Mouse (Mus musculus): ENCODE results near the gene Ube2q2.
"Not testable (repeated sequence)": the region's sequence is repeated elsewhere in the genome, so short reads cannot be mapped to it uniquely, and the experiment has no call there.

The Ube2q2 gene

DNA sequence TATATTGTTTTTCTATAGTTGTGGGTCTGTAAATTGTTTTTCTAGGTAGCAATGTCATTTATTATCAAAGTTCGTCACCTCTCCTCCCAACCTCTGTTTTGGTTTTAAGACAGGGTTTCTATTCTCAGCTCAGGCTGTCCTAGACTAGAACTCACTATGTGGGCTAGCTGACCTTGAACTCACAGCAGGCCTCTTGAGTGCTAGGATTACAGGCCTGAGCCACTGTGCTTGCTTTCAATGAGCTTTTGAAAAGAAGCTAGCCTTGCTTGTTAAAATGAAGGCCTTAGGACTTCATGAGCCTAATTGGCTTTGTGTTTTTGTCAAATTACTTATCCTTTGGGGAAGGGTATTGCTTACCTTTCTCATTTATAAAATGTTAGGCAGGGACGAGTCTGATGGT, 25.6 kb downstream of the Ube2q2 start:
- no peak for DNase-seq

DNA sequence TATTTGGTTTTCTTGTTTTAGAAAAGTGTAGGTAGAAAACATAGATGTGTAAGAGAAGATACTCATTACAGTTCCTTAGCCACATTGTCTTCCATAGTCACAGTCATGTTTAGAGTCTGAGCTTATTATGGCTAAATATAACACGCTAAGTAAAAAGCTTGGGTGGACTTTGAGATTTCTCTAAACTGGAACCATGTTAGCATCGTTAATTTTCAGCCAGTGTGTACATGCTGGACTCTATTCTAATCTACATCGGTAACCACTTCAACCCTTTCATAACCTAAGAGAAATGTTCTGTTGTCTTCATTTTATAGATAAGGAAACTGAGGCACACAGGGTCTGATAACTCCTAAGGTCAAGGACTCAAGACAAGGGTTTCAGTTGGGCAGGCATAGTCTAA, 47.2 kb downstream of the Ube2q2 start:
- no peak for DNase-seq

DNA sequence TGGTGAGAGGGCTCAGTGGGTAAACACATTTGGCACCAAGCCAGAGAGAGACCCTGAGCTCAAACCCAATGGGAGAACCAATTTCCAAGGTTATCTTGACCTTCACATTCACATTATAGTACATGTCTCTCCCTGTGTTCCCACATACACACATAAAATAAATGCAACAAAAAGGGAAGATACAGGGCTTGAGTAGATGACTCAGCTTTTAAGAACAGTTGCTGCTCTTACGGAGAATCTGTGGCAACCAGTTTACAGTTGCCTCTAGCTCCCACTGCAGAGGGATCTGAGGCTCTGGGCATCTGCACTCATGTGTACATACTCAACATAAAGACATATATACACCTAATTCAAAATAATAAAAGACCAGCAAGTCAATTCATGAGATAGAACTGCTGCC, 49.6 kb downstream of the Ube2q2 start:
- DNase-seq = no peak

DNA sequence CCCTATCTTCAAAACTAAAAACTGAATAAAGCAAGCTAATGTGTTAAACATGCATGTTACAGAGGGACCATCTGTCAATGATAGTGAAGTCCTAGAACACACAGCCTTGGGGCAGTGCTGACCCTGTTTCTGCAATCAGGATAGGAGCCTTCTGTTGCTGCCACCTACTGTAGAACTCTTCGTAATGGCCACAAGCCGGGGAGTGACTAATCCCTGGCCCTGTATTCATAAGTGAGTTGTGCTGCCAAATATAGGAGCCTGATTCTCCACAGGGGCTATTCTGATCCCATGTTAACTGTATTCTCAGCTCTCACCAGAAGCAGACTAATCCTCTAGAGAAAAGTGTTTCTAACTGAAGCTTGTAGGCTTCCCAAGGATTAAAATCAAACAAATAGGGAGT, 50.7 kb downstream of the Ube2q2 start:
- no peak for DNase-seq

DNA sequence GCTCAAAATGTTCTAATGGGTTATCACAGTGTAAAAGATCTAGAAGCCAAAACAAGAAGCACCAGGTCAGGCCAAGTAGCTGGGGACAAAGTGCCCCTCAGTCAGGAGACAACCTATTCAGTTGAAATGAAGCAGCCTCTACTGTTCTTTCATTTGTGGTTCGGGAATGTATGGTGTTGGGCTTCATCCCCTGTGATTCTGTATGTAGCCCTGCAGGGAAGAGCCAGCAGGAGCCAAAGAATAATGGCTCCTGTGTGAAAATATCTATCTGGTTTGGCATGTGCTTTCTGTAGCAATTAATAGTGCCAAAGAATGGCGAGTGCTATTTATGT, 59.8 kb downstream of the Ube2q2 start:
- DNase-seq = no peak

DNA sequence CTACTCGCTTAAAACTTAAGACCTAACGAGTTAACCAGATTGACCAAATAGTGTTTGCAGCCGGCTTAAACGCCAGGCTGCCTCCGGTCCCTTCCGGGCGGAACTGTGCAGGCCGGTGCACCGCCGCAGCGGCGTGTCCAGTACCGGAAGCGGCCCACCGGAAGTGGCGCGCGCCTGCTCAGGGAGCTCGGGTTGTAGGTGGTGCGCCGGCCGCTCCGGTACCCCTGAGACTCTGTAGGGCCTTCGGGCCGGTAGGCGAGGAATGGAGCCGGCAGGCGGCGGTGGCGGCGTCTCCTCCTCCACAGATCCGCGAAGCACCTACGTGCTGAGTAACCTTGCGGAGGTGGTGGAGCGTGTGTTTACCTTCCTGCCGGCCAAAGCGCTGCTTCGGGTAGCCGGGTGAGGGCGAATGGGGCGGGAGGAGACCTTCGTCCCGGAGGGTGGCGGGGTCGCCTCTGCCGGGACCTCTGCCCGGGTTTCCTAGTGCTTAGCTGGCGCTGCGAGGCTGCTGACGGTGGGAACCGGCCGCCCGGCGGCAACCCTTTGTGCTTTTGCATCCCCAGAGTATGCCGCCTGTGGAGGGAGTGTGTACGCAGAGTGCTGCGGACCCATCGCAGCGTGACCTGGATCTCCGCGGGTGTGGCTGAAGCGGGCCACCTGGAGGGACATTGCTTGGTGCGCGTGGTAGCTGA, 60.3 kb downstream of the Ube2q2 start, which contains the start of gene Fbxo22:
TSS of gene Fbxo22 (plus strand) at position 136 of the 692 bp plus-strand sequence.
- peak; percentile 86 for DNase-seq

DNA sequence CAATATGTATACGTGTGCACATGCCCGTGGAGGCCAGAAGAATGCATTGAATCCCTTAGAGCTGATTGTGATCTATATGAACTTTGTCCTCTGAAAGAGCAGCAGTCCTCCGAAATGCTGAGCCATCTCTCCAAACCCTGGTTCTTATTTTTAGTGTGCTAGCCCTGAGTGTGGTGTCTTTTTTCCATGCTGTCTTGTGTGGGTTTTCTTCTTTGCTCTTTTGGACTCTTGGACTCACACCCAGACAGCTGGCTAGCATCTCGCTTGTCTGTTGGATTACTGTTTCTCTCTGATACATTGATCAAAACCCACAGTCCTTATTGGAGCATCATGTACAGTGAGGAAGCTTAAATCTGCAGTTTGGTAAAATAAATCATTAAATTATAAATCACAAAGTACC, 63.0 kb downstream of the Ube2q2 start:
- no peak for DNase-seq

DNA sequence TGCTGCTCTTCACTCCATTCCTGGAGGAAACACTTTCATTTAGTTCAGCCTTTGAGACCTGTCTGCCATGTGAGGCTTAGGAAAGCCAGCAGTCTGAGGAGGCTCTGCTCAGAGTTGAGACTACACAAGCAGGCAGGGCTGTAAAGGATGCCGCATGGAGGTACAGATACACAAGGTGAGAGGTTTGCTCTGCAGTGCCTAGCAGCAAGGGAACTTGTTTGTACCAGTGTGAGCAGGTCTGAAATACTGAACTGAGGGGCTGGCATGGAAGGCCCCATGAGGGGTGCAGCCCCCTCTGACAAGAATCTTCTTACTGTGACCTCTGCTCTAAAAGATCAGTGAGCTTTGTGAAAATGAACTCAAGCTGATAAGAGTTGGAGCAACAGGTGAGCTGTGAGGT, 64.7 kb downstream of the Ube2q2 start:
- DNase-seq = no peak

DNA sequence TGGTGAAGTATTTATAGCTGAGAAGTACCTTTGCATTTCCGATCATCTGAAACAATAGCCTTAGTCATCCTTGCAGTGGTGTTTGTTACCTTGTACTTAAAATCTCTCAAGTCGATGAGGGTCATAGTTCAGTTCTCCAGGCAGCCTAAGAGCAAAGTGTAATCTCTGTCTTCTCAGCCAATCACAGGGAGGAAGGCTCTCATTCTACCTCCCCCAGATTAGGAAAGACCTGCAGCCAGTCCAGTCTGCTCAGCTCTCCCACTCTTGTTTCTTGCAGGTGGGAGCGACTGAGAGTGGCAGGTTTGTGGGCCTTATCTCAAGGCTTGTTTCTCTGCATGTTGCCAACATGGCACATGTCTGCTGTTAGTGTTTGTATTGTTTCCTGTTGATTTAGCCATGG, 66.4 kb downstream of the Ube2q2 start:
- no peak for DNase-seq

DNA sequence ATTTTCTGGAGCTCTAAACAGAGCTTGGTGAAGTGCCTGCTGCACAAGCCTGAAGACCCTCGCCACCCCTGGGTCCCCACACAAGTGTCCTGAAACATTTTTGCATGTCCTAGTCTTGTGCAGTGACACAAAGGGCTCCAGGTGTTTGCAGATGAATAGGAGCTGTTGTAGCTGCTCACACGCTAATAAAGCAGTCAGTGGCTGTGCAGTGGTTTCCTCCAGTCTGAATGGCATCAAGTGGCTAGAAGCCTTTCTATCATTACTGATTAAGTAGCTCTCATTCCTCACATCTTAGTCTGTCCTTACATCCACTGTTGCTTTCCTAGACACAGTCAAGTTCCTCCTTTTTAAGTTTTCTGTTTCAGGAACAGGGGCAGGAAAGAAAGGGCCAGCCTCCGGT, 67.0 kb downstream of the Ube2q2 start:
- no peak for DNase-seq

DNA sequence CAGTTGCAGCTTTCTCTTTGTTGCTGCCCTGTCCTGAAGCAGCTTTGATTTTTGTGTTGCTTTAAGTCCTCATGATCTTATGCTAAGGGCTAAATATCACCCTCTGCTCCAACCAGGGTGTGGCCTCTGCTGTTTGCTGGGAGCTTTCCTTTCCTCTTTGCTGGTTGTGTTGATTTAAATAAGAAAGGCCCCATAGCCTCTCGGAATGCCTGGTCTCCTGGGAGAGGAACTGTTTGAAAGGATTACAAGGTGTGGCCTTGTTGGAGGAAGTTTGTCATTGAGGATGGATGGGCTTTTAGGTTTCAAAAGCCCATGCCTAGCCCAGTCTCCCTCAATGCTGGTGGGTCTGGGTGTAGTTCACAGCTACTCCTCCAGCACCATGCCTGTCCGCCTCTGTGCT, 67.4 kb downstream of the Ube2q2 start:
- no peak for DNase-seq

DNA sequence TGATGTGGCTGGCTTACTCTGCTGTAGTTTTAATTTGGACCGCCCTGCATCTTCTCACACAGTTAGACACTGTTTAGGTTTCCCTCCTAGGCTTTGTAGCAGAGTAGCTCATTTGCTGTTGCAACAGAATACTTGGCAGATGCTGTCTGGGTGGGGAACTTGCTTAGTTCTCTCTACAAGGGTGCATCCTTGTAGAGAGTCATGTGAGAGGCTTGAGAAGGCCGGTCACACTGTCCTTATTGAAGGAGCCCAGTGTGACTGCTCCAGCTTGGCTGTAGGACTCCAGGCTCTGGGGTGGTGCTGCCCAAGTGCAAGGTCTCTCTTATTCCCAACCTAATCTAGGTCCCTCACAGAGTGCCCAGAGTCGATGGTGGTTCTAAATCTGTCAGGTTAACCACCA, 68.7 kb downstream of the Ube2q2 start:
- DNase-seq = no peak

DNA sequence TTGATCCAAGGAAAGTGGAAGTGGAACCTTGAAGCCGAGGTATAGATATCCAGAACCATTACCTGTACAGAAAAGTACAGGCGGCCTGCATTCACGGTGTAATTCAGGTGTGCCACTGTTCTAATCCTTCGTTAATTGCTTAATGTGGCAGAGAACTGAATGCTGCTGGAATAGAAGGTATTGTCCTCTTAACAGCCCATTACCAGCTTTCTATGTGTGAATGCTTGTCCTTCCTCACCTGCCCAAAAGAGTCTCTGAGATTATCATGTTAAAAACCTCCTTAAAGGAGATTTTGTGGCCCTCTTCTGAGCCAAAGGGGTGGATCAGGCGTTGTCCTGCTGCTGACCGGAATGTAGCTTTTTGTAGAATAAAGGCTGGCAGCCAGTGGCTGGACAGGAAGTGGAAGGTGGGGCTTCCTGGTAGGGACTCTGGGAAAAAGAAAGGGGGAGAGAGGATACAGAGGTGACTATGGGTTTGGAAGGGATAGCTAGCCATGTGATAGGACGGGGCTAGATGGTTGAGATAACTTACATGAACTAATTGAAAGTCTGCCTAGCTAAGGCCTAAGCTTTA, 76.6 kb downstream of the Ube2q2 start:
- no peak for DNase-seq

DNA sequence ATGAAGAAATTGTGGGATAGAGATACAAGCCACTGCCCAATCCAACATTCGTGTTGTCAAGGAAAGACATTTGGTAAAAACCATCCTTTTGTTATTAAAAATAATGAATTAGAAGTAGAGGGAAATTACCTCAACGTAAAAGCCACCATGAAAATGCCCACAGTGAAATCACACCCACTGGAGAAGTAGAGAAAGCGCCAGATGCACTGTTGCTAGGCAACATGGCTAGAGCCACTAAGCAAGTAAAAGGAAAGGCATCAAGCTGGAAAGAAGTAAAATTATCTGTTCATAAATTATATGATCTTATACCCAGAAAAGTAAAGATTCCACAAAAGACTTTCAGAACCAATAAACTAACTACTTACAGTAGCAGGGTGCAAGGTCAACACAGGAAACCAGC, 77.6 kb downstream of the Ube2q2 start:
- no peak for DNase-seq

DNA sequence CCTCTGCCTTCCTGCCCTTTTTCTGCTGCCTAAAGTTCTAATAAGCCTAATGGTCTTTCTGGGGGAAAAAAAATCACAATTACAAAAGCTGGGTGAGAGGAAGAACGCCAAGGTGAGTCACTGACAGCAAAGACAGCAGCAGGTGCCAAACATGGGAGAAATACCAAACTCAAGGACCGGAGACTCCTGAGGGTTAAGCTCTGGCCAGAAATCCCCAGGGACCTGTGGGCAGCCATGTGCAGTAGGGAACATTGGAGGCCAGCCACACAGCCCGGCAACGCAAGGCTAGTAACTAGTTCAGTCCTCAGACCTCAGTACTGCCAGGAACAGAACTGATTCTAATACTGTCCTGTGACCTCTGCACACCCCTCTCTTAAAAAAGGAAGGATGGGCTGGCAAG, 79.5 kb downstream of the Ube2q2 start:
- DNase-seq = no peak

DNA sequence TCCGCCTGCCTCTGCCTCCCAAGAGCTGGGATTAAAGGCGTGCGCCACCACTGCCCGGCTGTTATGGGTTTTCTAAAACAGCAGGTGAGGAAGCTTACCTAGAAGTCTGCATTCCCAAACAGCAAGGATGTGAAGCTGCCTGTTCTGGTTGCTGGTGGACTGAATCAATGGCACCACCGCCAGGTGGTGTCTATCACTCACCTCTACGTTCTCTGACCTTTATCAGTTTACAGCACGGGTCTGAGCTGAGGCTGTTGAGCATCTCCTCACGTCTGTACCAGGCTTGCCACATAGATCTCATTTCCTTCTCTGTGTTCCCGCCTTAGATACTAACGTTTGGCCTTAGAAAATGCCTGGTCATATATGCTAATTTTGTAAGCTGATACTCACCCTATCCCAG, 80.4 kb downstream of the Ube2q2 start:
- no peak for DNase-seq

DNA sequence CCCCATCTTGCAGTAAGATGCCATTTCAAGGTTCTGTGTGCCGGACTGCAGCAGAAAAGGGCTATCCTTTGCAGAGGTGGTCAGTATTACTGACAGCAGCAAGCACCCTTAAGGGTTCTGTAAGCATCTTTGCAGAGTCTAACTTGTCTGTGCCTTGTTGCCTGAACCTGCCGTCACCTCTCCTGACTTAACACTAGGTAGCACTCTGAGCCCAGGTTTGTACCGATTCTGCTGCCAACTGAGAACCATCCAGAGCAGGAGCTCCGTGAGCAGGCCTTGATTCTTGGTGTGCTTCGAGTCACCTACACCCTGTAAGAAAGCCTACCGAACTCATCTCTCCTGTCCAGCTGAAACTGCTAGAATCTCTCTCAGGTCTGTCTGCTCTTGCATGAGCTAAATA, 82.9 kb downstream of the Ube2q2 start:
- no peak for DNase-seq

DNA sequence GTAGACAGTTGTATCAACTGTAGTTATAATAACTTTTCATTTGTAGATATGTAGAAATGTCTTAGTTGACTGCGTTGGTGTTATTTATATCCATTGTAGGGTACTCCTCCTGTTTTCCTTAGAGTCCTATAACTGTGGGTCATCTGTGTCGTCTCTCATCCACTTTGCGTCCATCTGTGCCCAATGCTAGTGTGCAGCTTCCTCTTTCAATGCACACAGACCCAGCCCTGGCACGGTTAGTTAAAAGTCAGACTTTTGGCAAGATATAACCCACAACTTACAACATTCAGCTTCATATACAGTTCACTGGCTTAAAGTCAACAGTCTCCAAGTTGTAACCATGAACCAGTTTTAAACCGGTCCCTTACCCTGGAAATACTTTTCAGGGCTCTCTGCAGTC, 83.5 kb downstream of the Ube2q2 start:
- no peak for DNase-seq

DNA sequence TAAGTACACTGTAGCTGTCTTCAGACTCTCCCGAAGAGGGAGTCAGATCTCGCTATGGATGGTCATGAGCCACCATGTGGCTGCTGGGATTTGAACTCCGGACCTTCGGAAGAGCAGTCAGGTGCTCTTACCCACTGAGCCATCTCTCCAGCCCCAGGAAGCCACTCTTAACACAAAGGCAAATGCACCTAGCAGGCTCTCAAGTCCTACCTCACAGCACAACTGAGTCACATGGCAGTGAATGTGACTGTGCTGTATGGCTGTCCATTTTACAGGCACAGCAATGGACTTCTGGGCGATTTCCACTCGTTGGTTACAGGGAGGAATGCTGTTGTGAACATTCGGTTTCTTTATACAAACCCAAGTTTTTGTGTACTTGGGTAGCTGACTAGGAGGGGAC, 83.9 kb downstream of the Ube2q2 start:
- DNase-seq = no peak

DNA sequence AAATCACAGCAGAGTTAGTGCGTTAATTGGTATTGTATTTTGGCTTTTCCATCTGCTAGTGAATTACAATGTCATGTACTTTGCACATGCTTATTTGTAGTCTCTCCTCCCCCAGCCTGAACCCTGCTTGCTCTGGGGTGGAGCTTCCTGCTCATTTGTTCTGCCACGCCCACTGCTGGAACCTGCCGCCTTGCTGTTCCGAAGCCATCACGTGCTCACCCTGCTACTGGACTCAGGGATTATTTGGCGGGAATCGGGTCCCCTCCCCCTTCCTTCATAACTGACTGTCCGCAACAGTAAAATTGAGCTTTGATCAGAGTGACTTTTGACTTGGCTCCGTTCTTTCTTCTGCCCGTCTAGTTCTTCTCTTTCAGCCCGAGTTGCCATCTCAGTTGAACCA, 84.4 kb downstream of the Ube2q2 start:
- DNase-seq = not testable (repeated sequence)

DNA sequence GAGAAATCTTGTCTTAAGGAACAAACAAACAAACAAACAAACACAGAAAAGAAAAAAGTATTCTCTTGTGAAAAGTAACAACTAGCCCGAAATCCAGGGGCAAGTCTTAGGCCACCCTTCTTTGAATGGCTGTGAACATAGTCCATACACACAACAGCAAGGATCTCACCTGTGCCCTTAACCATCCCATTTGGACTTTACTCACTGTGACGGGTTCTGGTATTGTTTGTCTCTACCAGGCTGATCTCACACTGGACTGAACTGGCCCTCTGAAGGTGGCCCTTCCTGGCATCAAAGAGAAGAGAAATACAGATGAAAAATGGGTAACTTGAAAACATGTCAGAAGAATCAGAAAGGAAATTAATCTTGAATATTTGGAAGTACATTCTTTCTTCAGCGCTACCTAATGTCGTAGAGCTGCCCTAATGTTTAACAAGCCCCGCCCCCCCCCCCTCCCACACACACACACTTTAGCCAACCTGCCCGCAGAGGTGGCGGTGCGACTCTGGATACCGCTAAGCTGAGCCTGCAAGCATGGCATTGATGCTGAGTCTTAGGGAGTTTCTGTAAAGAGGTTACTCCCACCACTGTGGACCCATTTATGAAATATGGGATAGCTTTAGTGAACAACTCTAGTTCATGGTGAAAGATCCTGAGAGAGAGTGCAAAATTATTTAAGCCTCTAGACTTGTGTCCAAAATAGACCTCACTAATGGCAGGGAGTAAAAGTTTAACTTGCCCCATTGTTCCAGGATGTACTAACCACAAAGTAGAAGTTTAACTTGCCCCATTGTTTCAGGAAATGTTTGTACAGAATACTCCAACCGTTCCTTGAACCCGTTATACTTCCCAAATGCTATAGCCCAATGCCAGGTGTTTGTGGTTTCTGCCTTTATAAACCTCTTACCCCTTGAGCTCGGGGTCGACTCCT, 87.8 kb downstream of the Ube2q2 start:
- DNase-seq = no peak

DNA sequence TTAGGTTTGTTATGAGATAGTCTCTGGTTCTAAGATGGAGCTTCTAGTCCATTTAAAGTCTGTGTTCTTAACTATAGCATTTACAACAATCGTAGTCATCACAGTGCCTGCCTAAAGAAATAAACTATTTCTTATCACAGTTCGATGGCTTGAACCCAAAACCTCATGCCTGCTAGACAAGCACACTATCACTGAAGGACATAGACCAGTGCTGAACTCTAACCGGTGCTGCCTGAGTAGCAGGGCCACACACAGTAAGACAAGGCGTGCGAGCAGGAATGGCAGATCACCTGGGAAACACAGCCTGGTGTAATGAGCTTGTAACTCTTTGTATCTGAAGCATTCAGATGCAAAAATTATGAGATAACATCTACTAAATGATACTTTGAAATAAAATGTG, 92.2 kb downstream of the Ube2q2 start:
- no peak for DNase-seq

DNA sequence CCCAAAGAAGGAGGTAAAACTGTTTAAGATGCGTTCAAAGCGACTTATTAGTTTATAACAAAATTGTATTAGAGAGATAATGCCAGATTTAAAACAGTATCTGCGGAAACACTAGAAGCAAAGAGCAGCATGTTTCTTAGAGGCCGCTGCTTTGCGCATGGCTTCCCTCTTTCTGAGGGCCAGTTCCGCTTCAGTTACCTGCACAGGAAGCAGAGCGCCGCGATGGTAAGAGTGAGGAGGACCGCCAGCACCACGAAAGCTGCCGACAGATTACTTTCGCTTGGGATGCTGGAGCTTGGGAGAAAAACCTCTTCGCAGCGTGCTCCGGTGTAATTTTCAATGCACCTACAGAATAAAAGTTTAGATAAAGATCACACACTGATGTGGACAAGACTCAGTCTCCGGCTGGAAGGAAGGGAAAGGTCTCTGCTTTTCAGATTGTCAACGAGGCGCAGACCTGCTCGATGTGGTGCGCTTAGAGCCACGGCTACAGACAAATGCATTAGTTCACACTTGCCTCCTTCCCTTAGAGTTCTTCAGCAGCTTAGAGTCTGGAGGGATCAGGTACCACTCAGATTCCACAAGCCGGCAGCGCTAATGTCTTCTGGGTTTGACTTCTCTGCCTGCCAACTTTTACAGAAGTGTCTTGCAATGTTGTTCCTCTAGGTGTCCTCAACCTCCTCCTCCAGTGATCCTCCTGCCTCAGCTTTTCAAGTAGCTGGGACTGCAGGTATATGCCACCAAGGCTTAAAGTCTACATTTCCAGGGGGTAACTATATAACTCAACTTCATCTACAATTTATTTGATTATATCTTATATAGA, 93.4 kb downstream of the Ube2q2 start:
- no peak for DNase-seq
